ENCODE assay signal across 21 mouse cellular contexts in the genomic region with DNA sequence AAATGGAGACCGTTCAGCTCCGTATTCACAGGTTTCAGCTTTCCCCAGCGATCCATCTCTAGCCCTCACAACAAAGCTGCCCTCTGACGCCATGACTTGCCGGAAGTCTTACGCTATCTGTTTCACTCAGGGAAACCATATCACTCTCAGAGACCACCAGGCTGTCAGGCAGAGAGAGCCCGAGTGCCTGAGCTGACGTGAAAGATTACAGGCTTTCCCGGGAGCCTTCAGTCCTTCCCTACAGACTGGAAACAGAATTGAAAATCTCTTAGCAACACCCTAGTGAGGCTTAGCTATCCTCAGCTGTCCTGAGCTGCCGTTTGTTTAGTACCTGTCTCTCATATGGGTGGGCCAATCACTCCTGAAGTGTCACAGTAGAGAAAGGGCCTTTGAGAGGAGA. TPM values are rescaled to one million over a fixed set of nuclear protein-coding genes. Genes with fewer than 3 reads are reported as not detected.
A peak's percentile ranks its signal among the peaks of the same experiment; 100 is the strongest.
DNase-seq lines count a peak whose midpoint lies in the region; ATAC-seq and TF ChIP-seq lines count a peak whose summit lies in the region.
"Had no signal": no experiment of that assay in that cellular context is flagged by ENCODE, and none has a peak within 500 bp of the region (broad histone marks: within the 10 kb centered on the region; RNA-seq: fewer than 3 reads in every experiment).

No protein-coding gene starts in this region.

- 0 out of 2 replicates have a peak, but pooled peaks cover 4% of the 10 kb centered on the region for H3K27me3 ChIP-seq in heart, embryonic 13.5 days (replicated peaks)
- no peaks in the 10 kb centered on the region for H3K27me3 ChIP-seq in MEL (ENCODE audit: control insufficient read depth in 1 of 2, insufficient read depth in 2 of 2, low read length in 2 of 2)
- no peaks in the 10 kb centered on the region for H3K27me3 ChIP-seq in midbrain, embryonic 13.5 days
- no peaks in the 10 kb centered on the region for H3K27me3 ChIP-seq in cerebellum, adult 2 months (ENCODE audit: control insufficient read depth, insufficient read depth, low read length)
- H3K27me3 ChIP-seq: hindbrain, embryonic 12.5 days; limb, embryonic 13.5 days had no signal

- H3K36me3 ChIP-seq in heart, embryonic 13.5 days: no peaks in the 10 kb centered on the region
- no peaks in the 10 kb centered on the region for H3K36me3 ChIP-seq in MEL (ENCODE audit: control insufficient read depth in 1 of 2, insufficient read depth in 2 of 2, low read length in 2 of 2)
- H3K36me3 ChIP-seq in midbrain, embryonic 13.5 days: no peaks in the 10 kb centered on the region
- H3K36me3 ChIP-seq: hindbrain, embryonic 12.5 days; limb, embryonic 13.5 days had no signal

- no peaks in the 10 kb centered on the region for H3K9me3 ChIP-seq in heart, embryonic 13.5 days
- no peaks in the 10 kb centered on the region for H3K9me3 ChIP-seq in MEL (replicated peaks; ENCODE audit: insufficient read depth, low read length)
- no peaks in the 10 kb centered on the region for H3K9me3 ChIP-seq in midbrain, embryonic 13.5 days
- H3K9me3 ChIP-seq: hindbrain, embryonic 12.5 days; limb, embryonic 13.5 days had no signal

- H3K4me1 ChIP-seq in heart, embryonic 13.5 days: peaks cover 13% of the 10 kb centered on the region
- no peaks in the 10 kb centered on the region; a peak in 1 of 4 replicates for H3K4me1 ChIP-seq in MEL (ENCODE audit: control insufficient read depth in 1 of 2, insufficient read depth in 2 of 2, low read length in 2 of 2)
- H3K4me1 ChIP-seq in midbrain, embryonic 13.5 days (replicated peaks): peaks cover 11% of the 10 kb centered on the region; the same call in 1 of the 2 replicates
- no peaks in the 10 kb centered on the region for H3K4me1 ChIP-seq in cerebellum, adult 2 months (ENCODE audit: control insufficient read depth, insufficient read depth, low read length)
- H3K4me1 ChIP-seq: hindbrain, embryonic 12.5 days; limb, embryonic 13.5 days had no signal

- no peak for ATAC-seq in heart, embryonic 13.5 days (ENCODE audit: extremely low read depth, insufficient number of reproducible peaks, low FRiP score, low TSS enrichment)
- ATAC-seq in midbrain, embryonic 13.5 days: peak; percentile 72
- ATAC-seq: CD4-positive, CD25-positive, alpha-beta regulatory T cell, adult 4 months had no signal

- peak overlapping the region; percentile 46 for H3K4me2 ChIP-seq in heart, embryonic 13.5 days
- no peak overlapping the region for H3K4me2 ChIP-seq in midbrain, embryonic 13.5 days (replicated peaks)
- H3K4me2 ChIP-seq: hindbrain, embryonic 12.5 days; limb, embryonic 13.5 days; lung, embryonic 14.5 days had no signal

- no peak for DNase-seq in heart, adult 8-10 months (ENCODE audit: low spot score)
- peak; percentile 54 for DNase-seq in MEL (ENCODE audit: low read depth, low spot score)
- peak; percentile 39 for DNase-seq in brain, embryonic 14.5 days (ENCODE audit: low read depth)
- DNase-seq in gastrocnemius, postnatal 36 days: no peak
- no peak for DNase-seq in cerebellum, adult 2 months
- DNase-seq: cerebellum, adult 11 months; kidney, adult 18-20 months; lung, embryonic 14.5 days had no signal

- H3K79me2 ChIP-seq in MEL (ENCODE audit: control insufficient read depth, insufficient read depth, low read length, poor library complexity): no peaks in the 10 kb centered on the region

- H3K4me3 ChIP-seq in heart, embryonic 13.5 days: no peak overlapping the region
- H3K4me3 ChIP-seq in MEL (ENCODE audit: control insufficient read depth in 1 of 2, insufficient read depth in 1 of 2, low read depth in 2 of 2, low read length in 2 of 2): peak overlapping the region; percentile 21 to 35; a peak in 3 of 4 replicates
- H3K4me3 ChIP-seq in midbrain, embryonic 13.5 days (replicated peaks): no peak overlapping the region
- H3K4me3 ChIP-seq in cerebellum, adult 2 months (replicated peaks; ENCODE audit: insufficient read depth, low read depth, low read length): no peak overlapping the region
- H3K4me3 ChIP-seq: erythroblast, embryonic 14.5 days; hindbrain, embryonic 12.5 days; limb, embryonic 13.5 days had no signal

- TF ChIP-seq POLR2A in MEL (IDR thresholded peaks at IDR 0.05; ENCODE audit: control insufficient read depth in 1 of 2, insufficient read depth in 1 of 2, low read depth in 1 of 2, low read length in 2 of 2, poor library complexity in 1 of 2): no peak
- TF ChIP-seq POLR2A in brain, embryonic 14.5 days (IDR thresholded peaks at IDR 0.05; ENCODE audit: borderline replicate concordance, extremely low read depth, insufficient read depth, insufficient read length, poor library complexity, severe bottlenecking): no peak
- no peak for TF ChIP-seq POLR2A in cerebellum, adult 2 months (IDR thresholded peaks at IDR 0.05; ENCODE audit: borderline replicate concordance, insufficient read depth, low read length)

- peak overlapping the region; percentile 13; the same call in 1 of the 2 replicates for H3K9ac ChIP-seq in heart, embryonic 13.5 days
- H3K9ac ChIP-seq in MEL (ENCODE audit: control insufficient read depth, low read depth, low read length, poor library complexity, severe bottlenecking): peak overlapping the region; percentile 9; the same call in 1 of the 2 replicates
- H3K9ac ChIP-seq in midbrain, embryonic 13.5 days (replicated peaks): no peak overlapping the region
- H3K9ac ChIP-seq: hindbrain, embryonic 12.5 days; limb, embryonic 13.5 days; lung, embryonic 14.5 days had no signal

- no peak for TF ChIP-seq CTCF in MEL (IDR thresholded peaks at IDR 0.05 in 2 of 3, conservative IDR thresholded peaks at IDR 0.05 in 1 of 3; ENCODE audit: control insufficient read depth in 1 of 3, insufficient read depth in 1 of 3, low read depth in 2 of 3, low read length in 3 of 3, poor library complexity in 1 of 3, severe bottlenecking in 1 of 3)
- no peak for TF ChIP-seq CTCF in brain, embryonic 14.5 days (IDR thresholded peaks at IDR 0.05; ENCODE audit: borderline replicate concordance, extremely low read depth, insufficient read depth, insufficient read length)
- TF ChIP-seq CTCF in cerebellum, adult 2 months (IDR thresholded peaks at IDR 0.05; ENCODE audit: borderline replicate concordance, insufficient read depth, low read depth, low read length): no peak

- peak in 1 of 2 experiments; percentile 20; a peak in 1 of 4 replicates for TF ChIP-seq EP300 in MEL (IDR thresholded peaks at IDR 0.05; ENCODE audit: low read depth in 1 of 2, low read length in 2 of 2)

- intact Hi-C loops in gastrocnemius, postnatal 36 days (cut with DNase I): no loop called here

- no peak for TF ChIP-seq RAD21 in MEL (IDR thresholded peaks at IDR 0.05; ENCODE audit: low read depth, low read length)

- 17% methylated on average over 10 of the region's 10 CpGs for WGBS in heart, embryonic 13.5 days
- WGBS in midbrain, embryonic 13.5 days: 36% methylated on average over 10 of the region's 10 CpGs
- 82% methylated on average over 10 of the region's 10 CpGs for WGBS in cerebellum, adult 2 months

- H3K27ac ChIP-seq in heart, embryonic 13.5 days (replicated peaks): no peak overlapping the region
- H3K27ac ChIP-seq in MEL (ENCODE audit: control insufficient read depth, low read depth, low read length): no peak overlapping the region
- no peak overlapping the region for H3K27ac ChIP-seq in midbrain, embryonic 13.5 days
- H3K27ac ChIP-seq in cerebellum, adult 2 months (ENCODE audit: insufficient read depth, low read length): no peak overlapping the region
- H3K27ac ChIP-seq: hindbrain, embryonic 12.5 days; limb, embryonic 13.5 days had no signal

TF ChIP-seq in MEL, 35 proteins besides CTCF, POLR2A, EP300 and RAD21:
- no peak for TF ChIP-seq MAZ (IDR thresholded peaks at IDR 0.05; ENCODE audit: low read depth, low read length)
- TF ChIP-seq TAL1 (IDR thresholded peaks at IDR 0.05; ENCODE audit: low read length): peak; percentile 25; the same call in 1 of the 2 replicates
- TF ChIP-seq GATA1 (IDR thresholded peaks at IDR 0.05; ENCODE audit: low read depth, low read length): peak; percentile 49

RNA-seq across cellular contexts. Expression of gene Rpl36-ps4, which starts 54.6 kb away (rescaled TPM):
- polyA plus RNA-seq in heart, embryonic 13.5 days (2015; fragmentation: Nextera tagmentation; extraction: Ambion mirVana): not detected in 2 replicates
- total RNA-seq in heart, adult 8-10 months (2022): not detected
- not detected in 2 replicates for total RNA-seq in MEL (2012; rRNA removed)
- polyA plus RNA-seq in MEL (2012; ENCODE audit: insufficient read depth in 1 of 2, insufficient read length in 2 of 2, low read depth in 1 of 2, low replicate concordance in 2 of 2, missing spikeins in 1 of 2): not detected
- polyA plus RNA-seq in brain, embryonic 14.5 days (2012; rRNA removed): not detected in 2 replicates
- not detected in 2 replicates for polyA plus RNA-seq in midbrain, embryonic 13.5 days (2015; fragmentation: Nextera tagmentation; extraction: Ambion mirVana)
- total RNA-seq in gastrocnemius, postnatal 36 days (2021): not detected
- not detected in 2 replicates for polyA plus RNA-seq in cerebellum, adult 2 months (2012; rRNA removed)
- total RNA-seq: left cerebral cortex, adult 18-20 months; megakaryocyte, adult 5-6 weeks had no signal
- polyA plus RNA-seq: CD4-positive, CD25-positive, alpha-beta regulatory T cell, adult 4 months; cortical plate, adult 2 months; erythroblast, embryonic 14.5 days; gonadal fat pad, adult 2 months; hindbrain, embryonic 12.5 days; large intestine, adult 2 months; limb, embryonic 13.5 days; lung, embryonic 14.5 days; neural tube, embryonic 11.5 days; stomach, embryonic 16.5 days had no signal

Comparison
In these comparisons a context has a peak if more than half of its experiments do, and no peak if none do; other contexts are left out.
1. H3K4me3 ChIP-seq: peak in MEL (2 of 2); none in heart, embryonic 13.5 days (single experiment), midbrain, embryonic 13.5 days (single experiment) and cerebellum, adult 2 months (single experiment).
2. DNase-seq: peak in MEL (single experiment) and brain, embryonic 14.5 days (single experiment); none in heart, adult 8-10 months (single experiment), gastrocnemius, postnatal 36 days (0 of 2) and cerebellum, adult 2 months (0 of 2).